Mouse (Mus musculus): ENCODE results near the gene Rgs6.

The Rgs6 gene

DNA sequence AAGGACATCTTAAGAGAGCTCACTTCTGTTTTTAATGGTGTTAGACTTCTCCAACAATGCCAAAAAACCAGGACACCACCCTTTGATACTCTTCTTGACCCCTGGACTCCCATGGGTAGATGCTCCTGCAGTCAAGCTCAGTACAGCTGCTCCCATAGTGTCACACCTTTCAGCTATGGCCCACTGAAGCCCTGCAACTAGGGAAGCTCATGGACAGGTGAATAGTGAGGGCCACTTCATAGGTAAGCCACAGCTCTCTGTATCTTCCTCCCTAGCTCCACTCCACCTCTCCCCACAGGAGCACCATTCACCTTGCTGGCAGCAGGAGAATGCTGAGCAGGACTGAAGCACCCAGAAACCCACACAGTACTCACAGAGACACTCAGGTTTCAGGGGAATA lies 384.6 kb downstream of the Rgs6 start:
- no peak for DNase-seq (ENCODE audit: low read depth, low spot score)

DNA sequence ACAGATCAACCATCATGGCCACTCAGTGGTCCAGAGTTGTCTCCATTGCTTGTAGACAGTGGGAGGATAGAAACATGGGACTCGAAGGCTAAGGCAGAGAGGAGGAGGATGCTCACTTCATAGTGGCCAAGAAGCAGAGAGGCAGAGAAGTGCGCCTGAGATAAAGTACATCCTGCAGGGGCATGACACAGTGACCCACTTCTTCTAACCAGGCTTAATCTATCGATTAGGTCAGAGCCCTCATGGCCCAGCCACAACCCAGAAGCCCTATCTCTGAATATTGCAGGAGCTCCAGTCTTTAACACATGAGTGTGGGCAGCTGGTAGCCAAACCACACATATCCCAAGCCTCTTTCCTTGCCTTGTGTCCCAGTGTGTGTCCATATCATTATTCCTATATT lies 385.7 kb downstream of the Rgs6 start:
- DNase-seq (ENCODE audit: low read depth, low spot score): no peak

DNA sequence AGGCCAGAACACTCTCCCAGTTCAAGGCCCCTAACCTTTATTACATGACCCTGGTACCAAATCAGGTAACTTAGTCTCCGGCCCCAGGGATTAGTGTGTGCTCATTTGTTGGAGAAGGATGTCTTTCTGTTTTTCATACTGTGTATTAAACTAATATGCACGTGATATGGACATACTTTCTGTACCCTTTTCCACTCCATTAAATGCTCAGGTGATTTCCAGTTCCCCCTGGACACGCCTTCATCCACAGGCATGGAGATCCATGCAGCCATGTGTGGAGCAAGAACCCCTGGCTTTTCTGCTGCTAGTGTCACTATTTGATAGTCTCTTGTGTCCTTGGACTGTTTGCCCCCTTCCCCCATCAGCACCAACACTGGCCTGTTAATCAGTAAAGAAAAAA lies 390.2 kb downstream of the Rgs6 start:
- no peak for DNase-seq (ENCODE audit: low read depth, low spot score)

DNA sequence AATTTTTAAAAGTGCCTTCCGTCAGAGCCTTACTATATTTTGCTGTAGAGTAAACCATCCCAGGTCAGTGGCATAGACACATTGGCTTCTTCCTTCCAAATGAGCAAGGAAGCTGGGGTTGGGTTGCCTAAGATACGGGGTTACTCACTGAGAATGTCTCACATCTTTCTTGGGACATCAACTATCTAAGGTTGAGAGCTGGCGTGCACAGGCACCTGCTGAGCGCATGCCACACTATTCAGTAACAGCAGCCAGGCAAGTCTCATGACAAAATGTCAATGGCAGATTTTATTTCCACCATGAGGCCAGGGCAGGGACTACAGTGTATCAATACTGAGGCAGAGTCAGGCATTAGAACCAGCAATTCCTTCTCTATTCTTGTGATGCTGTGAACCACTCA lies 394.6 kb downstream of the Rgs6 start:
- DNase-seq (ENCODE audit: low read depth, low spot score): no peak

DNA sequence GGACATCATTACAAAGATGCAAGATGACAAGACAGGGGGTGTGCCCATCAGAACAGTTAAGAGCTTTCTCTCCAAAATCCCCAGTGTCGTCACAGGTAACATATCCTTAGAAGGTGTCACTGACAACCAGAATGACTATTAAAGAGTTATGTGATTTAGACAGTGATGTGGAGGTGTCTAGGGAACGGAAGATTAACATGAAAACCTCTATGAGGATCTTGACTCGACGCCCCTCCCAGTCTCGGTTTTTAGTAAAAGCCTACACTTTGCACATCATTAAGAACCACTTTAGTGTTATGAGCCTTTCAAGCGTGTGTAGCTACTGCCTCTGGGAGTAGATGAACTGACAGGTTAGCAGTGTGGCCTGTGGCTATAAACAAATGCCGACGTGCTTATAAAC lies 397.2 kb downstream of the Rgs6 start:
- DNase-seq (ENCODE audit: low read depth, low spot score): no peak

DNA sequence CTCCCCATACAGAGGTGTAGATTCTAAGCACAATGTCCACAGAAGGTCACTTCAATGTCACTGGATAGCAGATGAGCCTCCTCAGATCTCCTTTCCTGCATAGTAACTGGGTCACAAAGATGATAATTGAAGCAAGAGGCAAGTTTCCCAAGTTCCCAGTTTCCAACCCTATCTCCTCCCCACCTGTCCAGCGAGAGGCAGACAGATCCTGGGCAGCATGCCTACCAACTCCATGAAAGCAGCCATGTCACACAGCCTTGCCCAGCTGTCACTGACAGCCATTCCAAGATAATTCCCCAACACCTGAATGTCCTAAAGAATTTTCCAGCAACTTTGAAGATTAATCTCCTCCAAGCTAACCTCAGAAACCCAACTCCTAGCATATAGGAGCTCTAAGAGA lies 399.6 kb downstream of the Rgs6 start:
- no peak for DNase-seq (ENCODE audit: low read depth, low spot score)

DNA sequence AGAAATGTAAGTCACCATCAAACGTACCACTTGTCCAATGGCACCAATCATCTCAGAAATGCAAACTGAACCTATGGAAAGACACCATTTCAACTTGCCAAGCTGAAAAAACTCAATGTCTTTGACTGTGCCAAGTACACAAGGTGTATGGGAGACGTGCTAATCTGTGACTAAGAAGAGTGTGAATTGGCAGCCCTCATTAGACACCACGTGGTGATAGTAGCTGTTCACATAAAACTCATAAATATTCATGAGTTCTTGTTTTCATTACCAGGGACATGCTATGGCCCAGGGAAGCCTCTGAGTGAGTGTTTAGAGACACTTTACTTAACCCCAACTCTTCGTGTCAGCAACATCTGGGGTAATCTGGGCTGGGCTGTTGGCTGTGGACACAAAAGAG lies 405.8 kb downstream of the Rgs6 start:
- DNase-seq (ENCODE audit: low read depth, low spot score): no peak

DNA sequence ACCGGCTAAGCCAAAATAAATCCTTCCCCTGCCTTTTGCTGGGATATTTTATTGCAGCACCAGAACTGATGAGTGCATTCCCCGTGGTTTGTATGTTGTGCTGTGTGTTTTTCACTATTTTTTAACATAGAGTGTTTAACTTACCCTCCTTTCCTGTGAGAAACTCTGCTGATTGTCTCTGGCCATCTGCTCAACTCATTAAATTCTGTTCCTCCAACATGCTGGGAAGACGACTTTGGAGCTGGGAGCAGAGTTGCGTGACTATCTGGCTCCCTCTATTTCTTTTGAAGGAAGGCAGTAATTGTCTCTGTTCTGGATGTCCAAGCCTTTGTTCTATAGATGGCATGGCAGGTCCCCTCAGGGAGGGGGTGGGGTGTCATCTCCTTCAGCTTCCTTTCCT lies 408.7 kb downstream of the Rgs6 start:
- DNase-seq (ENCODE audit: low read depth, low spot score): no peak

DNA sequence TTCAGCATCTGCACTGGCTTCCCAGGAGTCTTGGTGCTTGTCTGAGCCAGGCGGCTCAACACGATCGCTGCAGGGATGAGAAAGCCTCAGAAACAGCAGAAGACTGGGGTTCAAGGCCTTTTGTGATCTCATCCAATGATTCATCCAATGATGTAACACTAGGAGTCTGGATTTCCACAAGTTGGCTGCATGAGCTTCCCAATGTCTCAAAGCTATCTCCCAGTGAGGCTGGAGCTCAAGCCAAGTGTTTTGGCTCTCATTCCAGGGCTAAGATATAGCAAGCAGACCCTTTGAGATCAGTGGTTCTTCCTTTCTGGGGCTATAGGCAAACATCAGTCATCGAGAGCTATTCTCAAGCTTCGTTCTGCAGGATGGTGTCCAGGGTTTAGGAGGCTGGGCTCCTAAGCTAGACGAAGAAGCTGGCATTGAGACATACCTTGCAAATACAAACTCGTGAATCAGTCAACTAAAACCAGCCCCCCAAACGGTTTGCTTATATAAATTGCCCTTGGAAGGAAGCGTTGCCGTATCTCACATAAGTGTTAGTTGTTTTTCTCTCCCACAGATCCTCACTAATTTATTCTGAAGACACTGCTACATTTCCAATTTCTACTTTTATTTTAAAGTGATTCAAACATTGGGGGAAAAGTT lies 410.7 kb downstream of the Rgs6 start:
- peak; percentile 68 for DNase-seq (ENCODE audit: low read depth, low spot score)

DNA sequence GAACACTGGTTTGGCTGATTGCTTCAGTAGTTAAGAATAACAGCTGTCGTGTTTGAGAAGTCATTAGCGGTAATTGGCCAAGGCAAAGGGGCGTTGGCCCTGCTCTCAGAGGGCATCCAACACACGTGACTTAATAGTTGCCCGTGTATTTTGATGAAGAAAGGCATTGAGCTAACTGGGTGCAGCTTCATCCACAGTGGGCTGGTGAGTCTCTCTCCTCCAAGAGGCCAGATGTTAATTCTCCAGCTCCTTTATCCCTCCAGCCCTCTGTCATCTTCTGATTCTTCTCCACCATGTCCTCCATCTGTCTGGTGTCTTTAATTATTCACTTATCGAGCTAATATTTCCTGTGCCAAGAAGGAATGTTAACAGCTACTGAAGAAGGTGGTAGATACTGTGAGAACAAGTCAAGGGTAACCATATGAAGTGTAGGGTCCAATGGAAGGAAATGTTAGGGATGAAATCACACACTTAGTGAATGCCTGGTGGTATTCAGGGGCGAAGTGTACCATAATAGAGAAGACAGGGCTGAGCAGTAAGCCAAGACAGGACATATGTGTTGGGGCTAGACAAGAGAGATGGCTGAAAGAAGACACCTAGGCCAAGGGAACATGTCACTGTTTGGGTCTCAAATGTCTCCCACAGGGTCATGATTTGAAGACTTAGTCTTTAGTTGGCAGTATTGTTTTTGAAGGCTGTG lies 411.4 kb downstream of the Rgs6 start:
- peak; percentile 21 for DNase-seq (ENCODE audit: low read depth, low spot score)

DNA sequence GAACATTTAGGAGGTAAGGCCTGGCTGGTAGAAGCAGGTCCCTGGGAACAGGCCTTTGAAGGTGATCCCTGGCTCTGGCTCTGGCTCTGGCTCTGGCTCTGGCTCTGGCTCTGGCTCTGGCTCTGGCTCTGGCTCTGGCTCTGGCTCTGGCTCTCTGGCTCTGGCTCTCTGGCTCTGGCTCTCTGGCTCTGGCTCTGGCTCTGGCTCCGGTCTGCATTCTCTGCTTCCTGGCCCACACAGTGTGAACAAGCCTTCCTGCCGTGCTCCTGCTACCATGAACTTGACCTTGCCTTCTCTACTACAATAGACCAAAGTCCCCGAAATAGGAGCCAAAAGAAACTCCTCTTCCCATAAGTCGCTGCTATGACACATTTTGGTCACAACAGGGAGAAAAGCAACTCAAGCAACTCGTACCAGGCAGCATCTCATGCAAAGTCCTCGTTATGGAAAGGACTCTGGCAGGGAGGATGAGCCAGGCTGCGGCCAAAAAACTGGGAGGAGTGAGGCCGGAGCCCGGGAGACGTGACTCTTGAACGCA lies 412.0 kb downstream of the Rgs6 start:
- peak; percentile 36 for DNase-seq (ENCODE audit: low read depth, low spot score)

DNA sequence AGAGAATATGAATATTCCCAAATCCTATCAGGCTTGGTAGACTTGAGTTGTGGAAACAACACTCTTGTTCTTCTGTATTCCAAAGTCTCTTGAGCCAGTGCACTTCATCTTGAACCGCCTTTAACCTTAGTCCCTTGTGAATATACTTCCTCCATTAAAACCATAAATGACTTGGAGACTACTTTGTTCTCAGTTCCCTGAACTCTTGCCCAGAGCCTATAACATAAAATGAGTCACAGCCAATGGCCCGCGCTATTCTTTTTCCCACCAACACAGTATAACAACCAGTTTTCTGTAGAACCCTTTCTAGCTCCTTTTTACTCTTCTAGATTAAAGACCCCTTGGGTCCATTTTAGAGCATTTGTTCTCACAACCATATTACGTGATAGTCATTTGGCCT lies 412.9 kb downstream of the Rgs6 start:
- no peak for DNase-seq (ENCODE audit: low read depth, low spot score)

DNA sequence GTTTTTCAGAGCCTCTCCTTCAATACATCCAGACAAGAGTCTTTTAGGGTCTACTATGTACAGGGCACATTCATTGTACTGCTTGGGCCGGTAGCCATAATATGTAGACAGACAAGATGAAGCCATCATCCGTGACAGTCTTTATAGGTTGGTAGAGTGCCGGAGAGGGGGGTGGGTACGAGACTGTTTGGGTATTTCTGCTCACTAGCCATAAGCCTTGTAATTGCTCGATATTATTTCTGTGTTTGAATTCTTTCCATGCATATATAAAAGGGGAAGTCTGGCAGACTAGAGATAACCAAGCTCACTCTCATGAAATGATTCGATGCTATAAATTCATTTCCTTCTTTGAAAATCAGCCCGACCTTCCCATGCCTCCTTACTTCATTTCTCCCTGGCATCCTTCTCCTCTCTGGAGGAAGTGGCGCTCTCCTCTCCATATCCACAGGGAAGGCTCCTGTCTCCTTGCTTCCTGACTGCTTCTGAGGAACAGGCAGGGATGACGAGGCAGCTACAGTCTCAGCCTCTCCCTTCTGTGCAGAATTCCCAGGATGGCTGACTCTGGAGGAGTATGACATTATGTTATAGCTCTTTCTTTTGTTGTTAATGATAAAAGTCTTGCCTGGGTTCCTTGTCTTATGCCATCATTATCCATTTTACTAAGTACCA lies 416.1 kb downstream of the Rgs6 start:
- no peak for DNase-seq (ENCODE audit: low read depth, low spot score)

DNA sequence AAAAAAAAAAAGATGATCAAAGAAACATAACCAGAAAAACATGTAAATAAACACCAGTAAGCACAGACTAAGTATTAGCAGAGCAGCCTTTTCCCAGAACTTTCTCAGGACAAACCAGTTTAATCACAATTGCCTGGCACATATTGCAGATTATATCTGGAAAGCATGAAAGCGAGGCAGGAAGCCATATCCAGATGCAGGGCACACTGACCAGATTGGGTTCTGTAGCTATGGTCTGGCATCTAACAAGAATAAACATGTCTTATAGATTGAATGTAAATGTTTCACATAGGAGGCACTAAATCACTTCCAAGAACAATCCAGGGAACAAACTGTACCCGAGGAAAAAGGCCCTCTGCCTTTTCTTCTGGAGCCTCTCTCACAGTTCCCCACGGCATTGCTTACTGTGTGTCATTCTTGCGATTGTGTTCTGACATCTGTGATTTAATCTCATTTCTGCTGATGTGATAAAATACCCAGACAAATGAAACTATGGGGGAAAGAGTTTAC lies 423.0 kb downstream of the Rgs6 start:
- no peak for DNase-seq (ENCODE audit: low read depth, low spot score)

DNA sequence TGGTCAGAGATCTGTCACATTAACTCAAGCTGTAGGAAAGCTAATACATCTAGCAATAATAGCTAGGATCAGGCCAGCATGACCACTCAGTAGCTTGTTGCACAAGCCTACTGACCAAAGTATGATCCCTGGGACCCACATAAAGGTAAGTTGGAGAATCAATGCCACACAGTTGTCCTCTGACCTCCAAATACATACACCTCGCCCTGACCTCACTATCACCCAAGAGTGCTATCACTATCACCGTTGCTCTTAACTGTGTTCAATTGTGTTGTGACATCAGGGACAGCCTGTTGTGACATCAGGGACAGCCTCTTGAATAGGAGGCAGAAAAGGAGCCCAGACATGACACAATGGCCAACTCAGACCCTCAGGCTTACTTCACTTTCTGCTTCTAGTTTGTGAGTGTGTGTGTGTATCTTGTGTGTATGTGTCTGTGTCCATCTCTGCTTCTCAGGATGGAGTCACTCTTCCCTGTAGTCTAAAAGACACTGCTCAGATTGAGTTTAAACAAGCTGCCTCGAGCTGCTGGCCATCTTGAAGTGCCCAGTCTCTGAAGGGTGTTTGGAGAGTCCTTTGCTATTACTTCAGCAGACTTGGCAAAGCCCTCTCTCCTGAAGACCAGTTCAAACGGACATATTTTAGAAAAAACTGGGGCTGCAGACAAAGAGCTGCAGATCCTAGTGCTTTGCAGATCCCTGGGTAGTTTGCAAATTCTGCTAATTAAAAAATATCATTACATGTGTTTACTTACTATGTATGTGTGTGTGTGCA lies 426.0 kb downstream of the Rgs6 start:
- no peak for DNase-seq (ENCODE audit: low read depth, low spot score)

DNA sequence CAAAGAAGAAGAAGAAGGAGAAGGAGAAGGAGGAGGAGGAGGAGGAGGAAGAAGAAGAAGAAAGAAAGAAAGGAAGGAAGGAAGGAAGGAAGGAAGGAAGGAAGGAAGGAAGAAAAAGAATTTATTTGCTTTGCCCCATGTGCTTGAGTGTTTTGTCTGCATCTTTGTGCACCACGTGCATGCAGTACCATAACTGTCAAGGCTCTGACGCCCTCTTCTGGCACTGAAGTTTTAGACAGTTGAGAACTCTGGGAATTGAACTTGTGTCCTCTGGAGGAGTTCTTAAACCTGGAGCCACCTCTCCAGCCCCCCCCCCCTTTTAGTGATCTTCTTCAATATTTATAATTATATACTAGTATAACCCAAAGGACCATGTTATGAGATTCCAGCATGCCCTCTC lies 426.8 kb downstream of the Rgs6 start:
- DNase-seq (ENCODE audit: low read depth, low spot score): no peak

DNA sequence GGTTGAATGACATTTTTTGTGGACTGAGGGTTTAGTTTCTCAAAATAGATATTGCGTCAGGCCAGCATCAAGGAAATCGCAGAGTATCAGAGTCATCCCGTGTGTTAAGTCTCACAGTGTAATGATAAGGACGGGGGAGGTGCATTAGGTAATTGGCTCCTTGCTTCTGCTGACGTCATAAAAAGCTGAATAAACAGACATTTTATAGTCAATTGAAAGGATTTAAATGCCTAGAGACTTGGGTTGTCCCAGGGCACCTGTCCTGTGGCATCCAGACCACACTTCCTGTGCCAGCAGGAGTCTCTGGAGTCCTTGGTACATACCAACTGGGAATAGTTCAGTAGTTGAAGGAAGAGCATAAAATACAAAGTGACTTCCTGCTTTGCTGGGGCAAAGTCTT lies 427.3 kb downstream of the Rgs6 start:
- DNase-seq (ENCODE audit: low read depth, low spot score): no peak

DNA sequence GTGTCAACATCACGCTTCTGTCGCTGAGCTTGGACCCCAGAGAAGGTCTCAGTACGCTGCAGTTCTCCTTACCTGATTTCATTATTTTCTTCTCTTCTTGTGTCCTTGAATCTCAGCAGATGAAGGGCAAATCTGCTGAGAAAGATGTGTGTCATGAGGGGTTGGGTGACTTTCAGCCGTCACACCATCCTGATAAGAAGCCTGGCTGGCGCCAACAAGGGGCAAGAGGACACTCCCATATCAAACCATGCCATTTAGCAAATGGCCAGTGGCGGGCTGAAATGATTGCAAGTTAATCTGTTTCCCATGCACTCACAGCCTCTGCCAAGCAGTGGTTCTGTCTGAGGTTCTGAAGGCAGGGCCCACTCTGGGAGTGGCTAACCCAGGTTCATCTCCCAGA lies 428.4 kb downstream of the Rgs6 start:
- DNase-seq (ENCODE audit: low read depth, low spot score): no peak

DNA sequence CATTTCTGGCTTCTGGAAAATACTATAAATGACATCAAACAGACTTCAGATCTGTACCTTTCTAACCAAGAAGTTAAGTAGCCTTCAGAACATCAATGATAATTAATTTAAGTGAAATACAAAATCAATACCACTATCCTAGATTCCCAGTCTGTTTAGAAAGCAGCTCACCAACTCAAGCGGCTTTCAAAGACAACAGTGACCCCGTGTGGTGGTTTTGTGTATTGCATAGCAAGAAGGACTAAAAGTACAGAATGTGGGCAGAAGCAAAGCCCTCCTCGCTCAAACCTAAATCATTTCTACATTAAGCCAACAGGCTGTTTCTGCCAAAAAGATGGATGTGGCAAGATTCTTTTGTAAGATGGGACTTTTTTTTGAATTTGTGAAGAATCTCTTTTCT lies 429.9 kb downstream of the Rgs6 start:
- DNase-seq (ENCODE audit: low read depth, low spot score): peak; percentile 64

DNA sequence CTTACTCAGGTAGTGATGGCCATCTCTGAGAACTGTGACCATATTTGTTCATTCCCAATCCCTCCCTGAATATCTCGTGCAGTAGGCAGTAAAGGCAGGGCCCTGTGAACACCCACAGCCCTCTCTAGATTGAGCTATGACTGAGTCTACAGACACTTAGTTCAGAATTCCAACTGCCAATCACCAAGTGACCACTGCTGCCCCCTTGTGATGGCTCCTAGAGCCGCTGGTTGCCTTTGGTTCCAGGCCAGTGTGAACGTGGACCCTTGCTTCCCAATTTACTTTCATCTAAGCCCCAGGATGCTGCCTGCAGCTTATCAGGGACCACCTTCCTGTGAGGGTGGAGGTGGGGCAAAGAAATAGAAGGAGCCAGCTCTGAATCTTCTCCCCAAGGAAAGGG lies 438.9 kb downstream of the Rgs6 start:
- DNase-seq (ENCODE audit: low read depth, low spot score): no peak

DNA sequence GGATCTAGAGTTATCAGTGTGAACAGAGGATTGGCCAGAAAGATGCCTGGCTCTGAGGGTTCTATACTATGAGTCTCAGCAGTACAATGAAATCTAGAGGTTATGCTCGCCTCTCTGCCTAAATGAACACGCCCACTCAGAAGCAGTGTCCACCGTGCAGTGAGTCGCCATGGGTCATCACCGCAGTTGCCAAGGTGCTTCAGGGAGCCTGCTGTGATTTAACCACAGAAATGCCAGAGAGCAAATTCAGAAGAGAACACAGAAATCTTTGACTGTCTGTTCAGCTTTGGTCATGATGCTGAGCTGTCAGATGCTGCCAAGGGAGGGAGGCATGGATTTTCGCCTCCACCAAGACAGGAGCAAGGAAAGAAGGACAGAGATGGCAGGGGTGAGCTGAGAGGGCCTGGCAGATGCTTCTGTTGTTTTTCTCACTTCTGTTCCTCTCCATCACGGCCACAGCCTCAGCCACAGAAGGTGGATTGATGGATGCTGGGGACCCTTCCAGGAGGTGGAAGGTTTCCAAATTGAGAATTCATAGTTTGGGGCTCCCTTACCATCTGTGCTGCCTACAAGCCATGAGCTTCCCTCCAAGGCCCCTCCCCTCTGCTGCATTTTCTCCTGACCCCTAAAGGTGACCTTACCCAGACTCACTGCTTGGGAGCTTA lies 445.2 kb downstream of the Rgs6 start:
- no peak for DNase-seq (ENCODE audit: low read depth, low spot score)
